Mouse (Mus musculus): Measurements from ENCODE around the gene Cox15. TPM values are rescaled to one million over a fixed set of nuclear protein-coding genes. Genes with fewer than 3 reads are reported as not detected.

The Cox15 gene
- total and polyA plus RNA-seq, 3 experiments, result 22.5 to 27.0 (median 25.0) TPM

GRCm38 (mm10) chr19:43792537-43792936 is 39.7 kb upstream of the Cox15 start:
- intact Hi-C loops (cut with DNase I), result no loop called here
- Histone ChIP-seq H3K9ac (ENCODE audit: low read depth, low read length) (no peak overlapping the region), H3K4me3 (no peak overlapping the region), H3K79me2 (replicated peaks; ENCODE audit: control insufficient read depth, insufficient read depth, low read length) (no peaks in the 10 kb centered on the region), H3K36me3 (ENCODE audit: control insufficient read depth, insufficient read depth, low read length) (no peaks in the 10 kb centered on the region), H3K27ac (no peak overlapping the region), H3K4me1 (ENCODE audit: control insufficient read depth, insufficient read depth, low read length) (no peaks in the 10 kb centered on the region; the same call in 1 of the 2 replicates), H3K27me3 (ENCODE audit: control insufficient read depth, insufficient read depth, low read length) (no peaks in the 10 kb centered on the region)
- DNase-seq, result no peak
- TF ChIP-seq POLR2A (IDR thresholded peaks at IDR 0.05; ENCODE audit: insufficient read depth, low read depth, low read length), result no peak
- TF ChIP-seq CTCF (IDR thresholded peaks at IDR 0.05), result no peak
- no peak for TF ChIP-seq EP300 (IDR thresholded peaks at IDR 0.05; ENCODE audit: insufficient read depth, low read depth, low read length)
- WGBS, result 86% methylated on average over 4 of the region's 4 CpGs

- 87% methylated on average over 7 of the region's 7 CpGs for WGBS
- no peak overlapping the region for H3K27ac ChIP-seq
Measured at GRCm38 (mm10) chr19:43789817-43790216, 37.0 kb upstream of the Cox15 start.

DNA sequence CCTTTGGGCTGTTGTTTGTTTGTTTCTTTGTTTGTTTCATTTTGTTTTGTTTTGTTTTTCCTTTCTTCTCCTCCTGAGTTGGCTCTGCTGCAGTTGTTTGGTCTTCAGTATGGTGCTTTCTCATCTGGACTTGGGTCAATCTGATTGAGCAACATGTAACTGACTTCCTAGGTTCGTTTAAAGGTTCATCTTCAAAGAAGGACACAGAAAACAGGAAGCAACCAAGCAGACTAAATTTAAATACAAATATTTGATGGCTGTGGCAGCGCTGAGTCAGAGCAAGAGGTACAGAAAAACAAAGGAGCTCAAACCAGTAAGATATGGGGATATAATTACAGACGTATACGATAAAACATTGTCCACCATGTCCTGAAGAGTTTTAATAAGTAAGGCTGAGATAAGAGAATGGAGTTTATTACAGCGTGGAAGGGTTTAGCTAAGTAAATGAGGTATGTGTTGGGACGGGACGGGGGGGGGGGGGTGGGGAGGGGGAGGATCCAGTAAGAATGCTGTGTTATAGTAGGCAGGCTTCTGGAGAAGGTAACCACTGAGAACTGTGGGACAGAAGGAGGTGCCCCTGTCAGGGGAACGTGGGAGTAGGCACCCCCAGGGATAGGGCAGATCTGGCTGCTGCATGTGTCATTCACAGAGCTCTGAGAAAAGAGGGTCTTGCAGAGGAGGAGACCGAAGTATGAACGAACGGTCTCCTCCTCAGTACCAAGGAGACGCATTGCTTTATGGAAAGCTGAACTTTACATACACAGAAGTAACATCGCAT is 33.6 kb upstream of the Cox15 start:
- H3K4me3 ChIP-seq, result no peak overlapping the region
- DNase-seq, result no peak
- H3K36me3 ChIP-seq (ENCODE audit: control insufficient read depth, insufficient read depth, low read length), result no peaks in the 10 kb centered on the region
- intact Hi-C loops (cut with DNase I), result no loop called here
- no peaks in the 10 kb centered on the region for H3K79me2 ChIP-seq (replicated peaks; ENCODE audit: control insufficient read depth, insufficient read depth, low read length)
- H3K27ac ChIP-seq, result no peak overlapping the region
- no peak overlapping the region for H3K9ac ChIP-seq (ENCODE audit: low read depth, low read length)
- H3K4me1 ChIP-seq (ENCODE audit: control insufficient read depth, insufficient read depth, low read length), result no peaks in the 10 kb centered on the region
- no peak for TF ChIP-seq CTCF (IDR thresholded peaks at IDR 0.05)
- no peak for TF ChIP-seq EP300 (IDR thresholded peaks at IDR 0.05; ENCODE audit: insufficient read depth, low read depth, low read length)
- no peak for TF ChIP-seq POLR2A (IDR thresholded peaks at IDR 0.05; ENCODE audit: insufficient read depth, low read depth, low read length)
- WGBS, result 64% methylated on average over 13 of the region's 13 CpGs
- no peaks in the 10 kb centered on the region for H3K27me3 ChIP-seq (ENCODE audit: control insufficient read depth, insufficient read depth, low read length)

More at GRCm38 (mm10) chr19:43789817-43790216, 37.0 kb upstream of the Cox15 start:
- DNase-seq, result no peak
- no peaks in the 10 kb centered on the region for H3K27me3 ChIP-seq (ENCODE audit: control insufficient read depth, insufficient read depth, low read length)
- intact Hi-C loops (cut with DNase I), result no loop called here
- H3K9ac ChIP-seq (ENCODE audit: low read depth, low read length), result no peak overlapping the region
- H3K4me3 ChIP-seq, result no peak overlapping the region
- no peaks in the 10 kb centered on the region for H3K36me3 ChIP-seq (ENCODE audit: control insufficient read depth, insufficient read depth, low read length)
- no peaks in the 10 kb centered on the region for H3K79me2 ChIP-seq (replicated peaks; ENCODE audit: control insufficient read depth, insufficient read depth, low read length)
- H3K4me1 ChIP-seq (ENCODE audit: control insufficient read depth, insufficient read depth, low read length), result no peaks in the 10 kb centered on the region
- TF ChIP-seq EP300 (IDR thresholded peaks at IDR 0.05; ENCODE audit: insufficient read depth, low read depth, low read length) (no peak), CTCF (IDR thresholded peaks at IDR 0.05) (no peak)

- intact Hi-C loops (cut with DNase I), result no loop called here
- TF ChIP-seq POLR2A (IDR thresholded peaks at IDR 0.05; ENCODE audit: insufficient read depth, low read depth, low read length) (no peak), EP300 (IDR thresholded peaks at IDR 0.05; ENCODE audit: insufficient read depth, low read depth, low read length) (no peak), CTCF (IDR thresholded peaks at IDR 0.05) (no peak)
- Histone ChIP-seq H3K27ac (no peak overlapping the region), H3K9ac (ENCODE audit: low read depth, low read length) (no peak overlapping the region), H3K36me3 (ENCODE audit: control insufficient read depth, insufficient read depth, low read length) (no peaks in the 10 kb centered on the region), H3K27me3 (ENCODE audit: control insufficient read depth, insufficient read depth, low read length) (no peaks in the 10 kb centered on the region), H3K4me1 (ENCODE audit: control insufficient read depth, insufficient read depth, low read length) (no peaks in the 10 kb centered on the region), H3K4me3 (no peak overlapping the region), H3K79me2 (replicated peaks; ENCODE audit: control insufficient read depth, insufficient read depth, low read length) (no peaks in the 10 kb centered on the region)
- DNase-seq, result no peak
- WGBS, result 63% methylated on average over 8 of the region's 8 CpGs
Measured at GRCm38 (mm10) chr19:43784761-43785160, 32.0 kb upstream of the Cox15 start.

- no peak for DNase-seq
- intact Hi-C loops (cut with DNase I), result no loop called here
- 64% methylated on average over 3 of the region's 3 CpGs for WGBS
- Histone ChIP-seq H3K36me3 (ENCODE audit: control insufficient read depth, insufficient read depth, low read length) (no peaks in the 10 kb centered on the region), H3K27me3 (ENCODE audit: control insufficient read depth, insufficient read depth, low read length) (no peaks in the 10 kb centered on the region), H3K4me1 (ENCODE audit: control insufficient read depth, insufficient read depth, low read length) (no peaks in the 10 kb centered on the region), H3K9ac (ENCODE audit: low read depth, low read length) (no peak within 1 kb of the TSS), H3K4me3 (no peak within 1 kb of the TSS), H3K79me2 (replicated peaks; ENCODE audit: control insufficient read depth, insufficient read depth, low read length) (no peaks in the 10 kb centered on the region), H3K27ac (no peak within 1 kb of the TSS)
- TF ChIP-seq EP300 (IDR thresholded peaks at IDR 0.05; ENCODE audit: insufficient read depth, low read depth, low read length) (no peak), POLR2A (IDR thresholded peaks at IDR 0.05; ENCODE audit: insufficient read depth, low read depth, low read length) (no peak), CTCF (IDR thresholded peaks at IDR 0.05) (no peak)
Measured at GRCm38 (mm10) chr19:43781980-43782379, 29.2 kb upstream of the Cox15 start, which contains the start of gene Abcc2. Gene Abcc2 (plus strand): TSS chr19:43782192.

- TF ChIP-seq CTCF (IDR thresholded peaks at IDR 0.05), result no peak
- no peak for TF ChIP-seq EP300 (IDR thresholded peaks at IDR 0.05; ENCODE audit: insufficient read depth, low read depth, low read length)
- TF ChIP-seq POLR2A (IDR thresholded peaks at IDR 0.05; ENCODE audit: insufficient read depth, low read depth, low read length), result no peak
- no peak overlapping the region for H3K27ac ChIP-seq
- H3K36me3 ChIP-seq (ENCODE audit: control insufficient read depth, insufficient read depth, low read length), result no peaks in the 10 kb centered on the region
- H3K4me3 ChIP-seq, result no peak overlapping the region
- WGBS, result 59% methylated on average over 5 of the region's 5 CpGs
- H3K79me2 ChIP-seq (replicated peaks; ENCODE audit: control insufficient read depth, insufficient read depth, low read length), result no peaks in the 10 kb centered on the region
- no peak for DNase-seq
- no peaks in the 10 kb centered on the region for H3K4me1 ChIP-seq (ENCODE audit: control insufficient read depth, insufficient read depth, low read length)
- no peaks in the 10 kb centered on the region for H3K27me3 ChIP-seq (ENCODE audit: control insufficient read depth, insufficient read depth, low read length)
- H3K9ac ChIP-seq (ENCODE audit: low read depth, low read length), result no peak overlapping the region
- intact Hi-C loops (cut with DNase I), result no loop called here
Measured at GRCm38 (mm10) chr19:43780391-43780790, 27.6 kb upstream of the Cox15 start.
